Mouse (Mus musculus) cerebellum, adult 18-20 months (tissue): ENCODE results near the gene Egf.

Experiments used
- DNase-seq, 2 experiments: peaks; one replicate each; pipeline ENCODE4 v3.0.0; 2021

Gene Egf

DNA sequence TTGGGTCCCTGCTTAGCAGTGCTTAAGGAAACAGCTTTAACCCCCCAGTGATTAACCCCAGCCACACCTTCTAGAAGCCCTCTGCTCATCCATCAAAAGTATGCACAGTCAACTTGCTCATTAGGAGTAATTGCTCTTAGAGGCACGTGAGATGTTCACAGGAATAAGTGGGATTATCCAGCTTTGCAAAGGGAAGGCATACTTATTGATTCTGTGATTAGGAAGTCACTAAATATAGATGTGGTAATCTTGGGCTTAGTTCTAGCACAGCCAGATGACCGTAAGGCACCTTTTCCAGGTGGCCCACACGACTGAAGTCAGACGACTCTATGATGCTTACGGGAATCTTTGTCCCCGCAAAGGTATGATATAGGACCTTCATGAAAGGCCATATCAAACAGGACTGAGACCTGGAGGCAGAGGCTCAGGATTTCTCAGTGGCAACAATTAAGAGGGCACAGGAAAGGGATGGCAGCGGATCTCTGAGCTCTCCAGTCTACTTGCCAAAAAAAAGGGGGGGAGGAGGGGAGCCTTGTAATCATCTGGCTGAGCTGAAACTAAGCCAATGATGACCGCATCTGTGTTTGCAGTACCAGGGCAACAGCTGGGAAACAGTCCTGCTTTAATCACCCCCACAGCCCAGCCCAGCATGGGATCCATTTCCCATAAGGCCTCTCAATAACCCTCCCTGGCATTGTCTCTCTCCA is 105.4 kb downstream of the Egf start:
- DNase-seq: no peak

DNA sequence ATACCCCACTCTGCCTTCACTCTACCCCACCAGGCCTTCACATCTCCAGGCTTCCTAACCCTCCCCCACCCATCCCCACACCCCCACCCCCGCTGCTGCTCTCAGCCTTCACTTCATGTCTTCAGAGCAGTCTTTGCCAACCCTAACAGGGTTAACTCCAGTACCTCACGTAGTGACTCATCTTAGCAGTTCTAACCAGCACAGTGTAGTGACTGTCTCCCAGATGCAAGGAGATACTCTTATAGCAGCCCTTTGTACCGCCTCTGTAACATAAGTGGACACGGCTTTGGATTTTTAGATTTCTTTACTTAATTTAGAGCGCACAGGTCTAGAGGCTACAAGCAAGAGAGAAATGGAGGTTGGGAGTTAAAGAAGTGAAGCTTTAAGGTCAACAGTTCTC is 106.5 kb downstream of the Egf start:
- no peak for DNase-seq

DNA sequence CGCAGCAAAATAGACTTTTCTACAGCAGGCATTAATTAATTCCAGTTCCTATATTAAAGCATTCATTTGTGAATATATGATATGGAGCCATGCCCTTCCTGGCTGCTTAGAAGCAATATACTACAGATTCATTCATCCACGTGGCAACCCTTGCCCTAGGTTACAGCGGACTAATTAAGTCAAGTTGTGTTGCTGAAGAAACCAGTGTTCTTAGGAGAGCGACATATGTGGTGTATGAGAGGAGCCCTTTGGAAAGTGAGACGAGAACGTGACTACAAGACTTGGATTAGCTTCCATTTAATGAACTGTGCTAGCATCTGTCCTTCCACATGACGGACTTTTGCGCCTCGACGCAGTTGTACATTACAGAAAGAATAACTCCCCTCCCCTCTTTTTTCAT is 107.8 kb downstream of the Egf start:
- no peak for DNase-seq

DNA sequence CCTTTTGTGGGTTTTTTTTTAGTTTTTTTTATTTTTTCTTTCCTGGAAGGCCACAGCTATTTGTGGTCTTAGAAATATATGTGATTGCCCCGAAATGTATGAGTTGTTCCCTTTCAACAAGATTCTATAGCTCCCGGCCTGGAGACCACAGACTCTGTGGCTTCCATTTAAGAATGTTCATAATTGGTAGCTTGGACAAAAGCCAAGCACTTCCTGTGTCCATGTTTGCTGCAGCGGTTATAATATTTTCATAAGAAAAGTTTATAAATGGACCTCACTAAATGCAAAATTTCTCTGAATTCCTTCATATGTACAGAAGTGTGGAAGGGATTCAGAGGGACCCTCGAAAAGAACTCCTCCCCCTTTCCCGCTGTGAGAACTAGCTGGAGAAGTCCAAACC is 108.3 kb downstream of the Egf start:
- DNase-seq: no peak

DNA sequence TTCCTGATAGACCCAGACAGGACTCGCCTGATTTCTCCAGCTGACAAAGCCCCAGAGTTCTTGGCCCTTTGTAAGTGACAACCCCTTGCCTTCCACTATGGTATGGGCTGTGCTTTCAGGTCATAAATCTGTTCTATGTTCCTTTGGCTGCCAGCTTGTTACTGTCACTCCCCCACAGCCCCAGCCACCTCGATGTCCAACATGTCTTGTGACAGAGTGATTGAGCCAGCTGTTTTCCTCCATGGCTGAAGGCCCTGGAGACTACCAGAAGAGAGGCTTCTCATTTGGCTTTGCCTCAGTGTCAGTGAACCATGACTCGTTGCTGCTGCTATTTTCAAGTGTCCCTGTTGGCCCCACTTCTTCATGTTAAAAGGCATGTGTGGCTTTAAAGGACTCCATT is 109.7 kb downstream of the Egf start:
- DNase-seq: no peak

DNA sequence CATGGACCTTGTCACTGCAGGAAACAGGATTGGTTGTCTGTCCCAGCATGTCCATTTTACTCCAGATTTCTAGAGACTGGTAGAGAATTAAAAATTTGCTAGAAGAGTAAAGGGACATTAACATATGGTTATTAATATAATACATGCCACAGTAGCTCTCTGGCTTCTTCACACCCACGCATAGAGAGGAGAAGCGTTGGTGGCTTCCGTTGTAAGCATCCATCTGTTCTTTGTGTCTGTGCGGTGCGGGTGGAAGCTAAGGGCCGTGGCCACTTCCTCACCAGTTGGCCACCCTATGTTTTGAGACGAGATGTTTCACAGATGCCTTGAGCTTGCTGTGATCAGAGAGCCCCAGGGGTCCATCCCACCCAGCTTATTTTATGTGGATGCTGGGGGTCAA is 113.5 kb downstream of the Egf start:
- DNase-seq: peak; percentile 20 to 23

DNA sequence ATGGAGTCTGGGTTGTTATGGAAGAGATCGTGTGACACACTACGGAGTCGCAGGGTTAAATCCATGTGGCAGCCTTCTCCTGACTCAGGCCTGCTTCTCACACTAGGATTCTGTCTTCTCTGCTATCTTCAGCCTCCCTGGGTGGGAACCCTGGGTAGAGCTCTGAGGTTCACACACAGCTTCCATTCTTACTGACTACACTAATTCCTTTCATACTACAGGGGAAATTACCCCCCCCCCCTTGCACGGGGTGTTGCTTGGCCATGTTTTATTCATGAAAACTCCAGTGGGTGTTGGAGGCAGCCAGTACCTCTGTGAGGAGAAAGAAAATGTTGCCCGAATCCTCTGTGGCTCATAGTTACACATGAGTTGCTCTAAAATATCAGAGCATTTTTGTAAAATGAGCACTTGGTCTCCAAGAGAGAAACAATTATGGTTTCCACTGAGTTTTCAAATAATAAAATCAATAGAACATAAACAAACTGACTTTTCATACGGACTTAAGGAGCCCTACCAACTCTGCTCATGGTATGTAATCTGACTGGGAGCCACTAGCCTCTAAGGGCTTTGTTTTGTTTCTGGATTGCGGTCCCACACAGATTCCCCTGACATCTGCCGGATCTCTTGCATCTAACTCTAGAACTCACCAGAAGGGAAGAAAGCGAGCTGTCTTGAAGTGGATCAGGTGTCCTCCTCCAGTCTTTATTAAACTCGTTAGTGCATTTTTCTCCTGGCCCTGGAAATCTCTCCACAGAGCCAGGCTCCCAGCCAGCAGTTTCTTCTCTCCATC is 114.7 kb downstream of the Egf start:
- no peak for DNase-seq

DNA sequence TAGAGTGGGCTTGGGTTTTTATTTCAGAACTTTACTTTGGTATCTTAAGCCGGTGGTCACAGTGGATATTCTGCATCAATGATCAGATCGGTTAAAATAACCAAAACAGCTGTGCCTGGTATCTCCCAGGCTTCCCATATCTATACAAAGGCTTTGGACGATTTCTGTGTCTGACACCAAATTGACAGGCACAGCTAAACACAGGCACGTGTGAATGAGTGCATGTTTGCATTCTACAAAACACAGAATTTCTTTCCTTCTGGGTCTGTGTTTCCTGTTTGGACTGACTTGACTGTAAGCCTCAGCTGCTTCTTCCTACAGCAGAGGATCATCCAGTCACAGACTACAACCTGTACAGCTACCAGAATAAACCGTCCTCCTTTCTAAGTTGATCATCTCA is 115.4 kb downstream of the Egf start:
- no peak for DNase-seq

DNA sequence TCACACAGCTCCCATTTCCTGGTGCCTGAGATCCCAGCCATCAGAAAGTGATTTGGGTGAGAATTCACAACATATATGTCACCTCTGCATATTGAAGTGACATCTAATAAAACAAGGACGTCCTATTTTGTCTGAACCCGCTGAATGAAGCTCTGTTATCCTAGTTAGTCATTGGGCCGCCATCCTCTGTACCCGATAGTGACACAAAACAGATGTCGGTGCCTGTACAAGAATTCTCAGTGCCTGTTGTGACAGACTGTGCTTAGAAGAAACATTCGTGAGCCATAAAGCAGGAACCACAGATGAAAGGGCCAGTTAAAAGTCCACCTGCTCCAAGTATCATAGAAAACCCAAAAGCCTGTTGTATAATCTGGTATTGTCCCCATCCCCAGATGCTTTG is 117.7 kb downstream of the Egf start:
- no peak for DNase-seq

DNA sequence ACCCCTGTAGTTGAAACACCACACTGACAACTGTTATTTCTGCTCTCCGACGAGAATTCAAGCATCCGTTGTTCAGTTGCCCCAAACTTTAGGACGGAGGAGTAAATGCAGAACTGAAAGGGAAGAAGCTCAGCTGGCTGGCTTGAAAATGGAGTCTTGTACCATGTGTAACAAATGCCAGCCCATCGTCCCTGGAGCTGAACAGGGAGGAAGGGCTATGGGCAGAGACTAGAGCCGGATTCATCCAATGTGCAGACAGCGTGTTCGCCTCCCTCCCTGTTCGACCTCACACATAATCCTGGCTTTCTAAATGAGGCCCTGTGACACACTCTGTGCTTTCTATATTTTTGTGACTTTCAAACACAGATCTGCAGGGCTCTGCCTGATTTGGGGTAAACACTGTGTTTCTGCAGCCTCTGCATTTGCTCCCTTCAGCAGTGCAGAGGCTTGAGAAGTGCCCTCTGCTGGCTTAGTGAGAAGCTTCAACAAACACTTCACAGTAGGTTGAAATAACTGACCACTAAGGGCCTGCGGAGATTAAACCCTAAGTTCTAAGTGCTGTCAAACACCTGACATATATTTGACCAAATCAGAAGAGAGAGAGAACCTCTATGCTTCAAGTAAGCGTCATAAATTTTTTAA is 120.7 kb downstream of the Egf start:
- DNase-seq: peak; percentile 42 to 58

DNA sequence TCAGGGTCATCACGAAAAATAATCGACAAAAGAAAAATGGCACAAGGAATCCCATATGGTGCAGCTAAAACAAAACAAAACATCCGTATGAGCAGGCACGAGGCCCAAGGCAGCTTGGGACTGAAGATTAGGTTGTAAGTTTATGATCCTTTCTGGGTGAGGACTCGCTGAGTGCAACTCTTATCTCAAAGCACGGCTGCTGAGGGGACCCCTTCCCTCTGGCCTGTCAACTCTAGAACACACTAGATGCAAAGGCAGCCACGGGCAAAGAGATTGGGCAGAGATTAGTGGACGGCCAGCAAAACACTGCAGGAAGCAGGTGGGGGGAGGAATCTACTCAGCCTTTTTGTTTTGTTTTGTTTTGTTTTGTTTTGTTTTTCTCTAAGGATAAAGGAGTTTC is 121.6 kb downstream of the Egf start:
- DNase-seq: no peak

DNA sequence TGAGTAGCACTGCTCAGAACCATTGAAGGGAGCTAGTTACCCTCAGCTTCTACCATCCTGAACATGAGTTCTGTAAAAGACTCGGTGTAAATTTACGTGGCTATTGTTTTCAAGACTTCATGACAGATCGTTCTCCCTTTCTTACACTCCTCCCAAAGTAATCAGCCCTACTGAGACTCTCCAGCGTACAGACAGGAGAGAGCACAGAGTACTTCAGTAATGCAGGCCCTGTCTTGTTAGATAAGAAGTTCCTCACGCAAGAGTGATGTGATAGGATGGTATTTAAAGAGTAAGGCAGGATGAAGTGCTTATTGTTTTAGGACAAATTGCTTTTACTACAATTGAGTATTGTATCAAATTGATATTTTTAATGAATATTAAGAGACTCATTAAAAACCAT is 123.3 kb downstream of the Egf start:
- DNase-seq: no peak

DNA sequence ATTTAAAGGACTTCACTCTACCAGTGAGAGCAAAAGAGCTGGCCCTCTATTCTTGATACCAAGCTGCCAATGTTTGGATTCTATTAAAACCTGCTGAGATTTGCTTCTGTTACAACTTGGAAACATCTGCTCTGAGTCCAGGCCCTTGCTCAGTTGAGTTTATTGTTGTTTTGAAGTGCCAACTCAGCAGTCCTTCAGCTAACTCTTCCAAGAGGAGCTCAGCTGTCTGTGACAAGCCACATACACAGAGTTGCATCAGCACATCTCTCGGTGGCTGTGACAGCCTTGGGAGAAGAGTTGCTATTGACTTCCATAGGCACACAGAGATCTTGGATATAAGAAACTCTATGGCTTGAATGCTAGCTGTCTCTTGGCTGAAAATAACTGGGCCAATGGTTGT is 124.1 kb downstream of the Egf start:
- DNase-seq: no peak
